Mouse (Mus musculus) MEL (cell line): ENCODE data around the gene Sbds. TPM values are rescaled to one million over a fixed set of nuclear protein-coding genes. Genes with fewer than 3 reads are reported as not detected.
A peak's percentile ranks its signal among the peaks of the same experiment; 100 is the strongest.
"Not testable (repeated sequence)": the region's sequence is repeated elsewhere in the genome, so short reads cannot be mapped to it uniquely, and the experiment has no call there.

ENCODE experiments used
- DNase-seq: peaks from one replicate; pipeline ENCODE4 v3.0.0; 2011; ENCODE audit warnings: low read depth, low spot score
- H3K27ac ChIP-seq: 2 replicates; pipeline ENCODE4 v1.5.1; 2012; ENCODE audit warnings: low read depth, mild to moderate bottlenecking, control low read depth, low read length, moderate library complexity; ENCODE audit not compliant: control insufficient read depth
- H3K27me3 ChIP-seq, 2 experiments: fragments of 150-350 bp in 1 of 2; sonication (generic) in 1 of 2; 2 replicates each; pipeline ENCODE4 v1.6.1; 2012; ENCODE audit warnings: low read length in 2 of 2, mild to moderate bottlenecking in 2 of 2, improper control_type of control experiment in 1 of 2, moderate library complexity in 1 of 2; ENCODE audit not compliant: insufficient read depth in 2 of 2, control insufficient read depth in 1 of 2
- H3K36me3 ChIP-seq, 2 experiments: 2 replicates each; pipeline ENCODE4 v1.6.1; 2012 to 2014; ENCODE audit warnings: low read length in 2 of 2, improper control_type of control experiment in 1 of 2, inconsistent platforms in 1 of 2, mild to moderate bottlenecking in 1 of 2; ENCODE audit not compliant: insufficient read depth in 2 of 2, control insufficient read depth in 1 of 2
- H3K4me1 ChIP-seq, 2 experiments: fragments of 150-350 bp in 1 of 2; sonication (generic) in 1 of 2; 2 replicates each; pipeline ENCODE4 v1.6.1; 2012; ENCODE audit warnings: low read length in 2 of 2, improper control_type of control experiment in 1 of 2, mild to moderate bottlenecking in 1 of 2; ENCODE audit not compliant: insufficient read depth in 2 of 2, control insufficient read depth in 1 of 2
- H3K4me3 ChIP-seq, 2 experiments: fragments of 150-350 bp in 1 of 2; sonication (generic) in 1 of 2; 2 replicates each; pipeline ENCODE4 v1.5.1; 2012; ENCODE audit warnings: low read depth in 2 of 2, low read length in 2 of 2, mild to moderate bottlenecking in 2 of 2, moderate library complexity in 2 of 2, control low read depth in 1 of 2, improper control_type of control experiment in 1 of 2; ENCODE audit not compliant: control insufficient read depth in 1 of 2, insufficient read depth in 1 of 2
- H3K79me2 ChIP-seq: 2 replicates; pipeline ENCODE4 v1.6.1; 2012; ENCODE audit warnings: mild to moderate bottlenecking, low read length, moderate library complexity; ENCODE audit not compliant: control insufficient read depth, poor library complexity, insufficient read depth
- H3K9ac ChIP-seq: 2 replicates; pipeline ENCODE4 v1.6.1; 2012; ENCODE audit warnings: low read depth, mild to moderate bottlenecking, control low read depth, low read length, moderate library complexity; ENCODE audit not compliant: control insufficient read depth, poor library complexity, severe bottlenecking
- H3K9me3 ChIP-seq: fragments of 150-350 bp; sonication (generic); replicated peaks from 2 replicates; pipeline ENCODE4 v1.6.1; 2012; ENCODE audit warnings: mild to moderate bottlenecking, low read length, improper control_type of control experiment, moderate library complexity; ENCODE audit not compliant: insufficient read depth
- CHD1 ChIP-seq: IDR thresholded peaks from 2 replicates; pipeline ENCODE4 v1.6.1; 2012; ENCODE audit warnings: low read depth, mild to moderate bottlenecking, inconsistent platforms, low read length, improper control_type of control experiment
- CTCF ChIP-seq, 3 experiments: IDR thresholded peaks in 2 of 3; conservative IDR thresholded peaks in 1 of 3; 2 replicates each; pipeline ENCODE4 v1.5.1; 2011 to 2012; ENCODE audit warnings: low read length in 3 of 3, low read depth in 2 of 3, mild to moderate bottlenecking in 2 of 3, improper control_type of control experiment in 1 of 3, inconsistent platforms in 1 of 3, mixed read lengths in 1 of 3, moderate library complexity in 1 of 3; ENCODE audit not compliant: control insufficient read depth in 1 of 3, insufficient read depth in 1 of 3, poor library complexity in 1 of 3, severe bottlenecking in 1 of 3
- EP300 ChIP-seq, 2 experiments: IDR thresholded peaks; 2 replicates each; pipeline ENCODE4 v1.6.1; 2011; ENCODE audit warnings: improper control_type of control experiment in 2 of 2, low read length in 2 of 2, low read depth in 1 of 2, mild to moderate bottlenecking in 1 of 2
- ETS1 ChIP-seq: IDR thresholded peaks from 2 replicates; pipeline ENCODE4 v1.6.1; 2012; ENCODE audit warnings: low read depth, mild to moderate bottlenecking, inconsistent platforms, low read length, improper control_type of control experiment, moderate library complexity
- GABPA ChIP-seq: IDR thresholded peaks from 2 replicates; pipeline ENCODE4 v1.6.1; 2012; ENCODE audit warnings: low read depth, mild to moderate bottlenecking, inconsistent platforms, low read length, improper control_type of control experiment, moderate library complexity
- HCFC1 ChIP-seq: IDR thresholded peaks from 2 replicates; pipeline ENCODE4 v1.6.1; 2012; ENCODE audit warnings: low read depth, mild to moderate bottlenecking, inconsistent platforms, low read length, improper control_type of control experiment, moderate library complexity
- MAZ ChIP-seq: IDR thresholded peaks from 2 replicates; pipeline ENCODE4 v1.6.1; 2012; ENCODE audit warnings: low read depth, mild to moderate bottlenecking, inconsistent platforms, low read length, improper control_type of control experiment
- MYC ChIP-seq: IDR thresholded peaks from 2 replicates; pipeline ENCODE4 v1.6.1; 2011; ENCODE audit warnings: low read depth, mild to moderate bottlenecking, low read length, improper control_type of control experiment, moderate library complexity
- NELFE ChIP-seq: IDR thresholded peaks from 2 replicates; pipeline ENCODE4 v1.6.1; 2011; ENCODE audit warnings: low read depth, low read length, improper control_type of control experiment
- POLR2A ChIP-seq, 2 experiments: IDR thresholded peaks; 2 replicates each; pipeline ENCODE4 v1.6.1; 2011 to 2012; ENCODE audit warnings: low read length in 2 of 2, mild to moderate bottlenecking in 2 of 2, control low read depth in 1 of 2, improper control_type of control experiment in 1 of 2, low read depth in 1 of 2, moderate library complexity in 1 of 2; ENCODE audit not compliant: control insufficient read depth in 1 of 2, insufficient read depth in 1 of 2, poor library complexity in 1 of 2
- RCOR1 ChIP-seq: IDR thresholded peaks from 2 replicates; pipeline ENCODE4 v1.6.1; 2012; ENCODE audit warnings: low read depth, mild to moderate bottlenecking, inconsistent platforms, low read length, improper control_type of control experiment
- SMC3 ChIP-seq: IDR thresholded peaks from 2 replicates; pipeline ENCODE4 v1.6.1; 2011; ENCODE audit warnings: low read depth, low read length, improper control_type of control experiment
- TAL1 ChIP-seq: IDR thresholded peaks from 2 replicates; pipeline ENCODE4 v1.6.1; 2012; ENCODE audit warnings: mild to moderate bottlenecking, inconsistent platforms, low read length, moderate library complexity, mixed read lengths
- TBP ChIP-seq: IDR thresholded peaks from 2 replicates; pipeline ENCODE4 v1.8.0; 2011; ENCODE audit warnings: low read depth, low read length, improper control_type of control experiment
- USF1 ChIP-seq: IDR thresholded peaks from 2 replicates; pipeline ENCODE4 v1.6.1; 2014; ENCODE audit warnings: low read depth, mild to moderate bottlenecking, inconsistent platforms, low read length, improper control_type of control experiment, moderate library complexity
- ZKSCAN1 ChIP-seq: IDR thresholded peaks from 2 replicates; pipeline ENCODE4 v1.6.1; 2012; ENCODE audit warnings: low read depth, mild to moderate bottlenecking, inconsistent platforms, low read length, improper control_type of control experiment, moderate library complexity
- ZNF384 ChIP-seq: IDR thresholded peaks from 2 replicates; pipeline ENCODE4 v1.6.1; 2012; ENCODE audit warnings: low read depth, mild to moderate bottlenecking, inconsistent platforms, low read length, improper control_type of control experiment
- polyA plus RNA-seq, 2 experiments: library from polyadenylated mRNA; stranded (reverse) in 1 of 2; unstranded in 1 of 2; fragments of >175 nt in 1 of 2; fragments of >200 nt in 1 of 2; gene quantifications; 2 replicates each; pipeline versions ENCODE4 v1.2.1 to v1.2.4; 2012; ENCODE audit warnings: low replicate concordance in 2 of 2, low read depth in 1 of 2; ENCODE audit not compliant: insufficient read length in 2 of 2, insufficient read depth in 1 of 2, missing spikeins in 1 of 2
- total RNA-seq: library from RNA; depleted of rRNA; stranded (reverse); fragments of 300-350 nt; gene quantifications from 2 replicates; pipeline ENCODE4 v1.2.3, GENCODE M21; 2012

Gene Sbds
- total and polyA plus RNA-seq, 3 experiments = 74.7 to 88.1 TPM; not detected in 1

DNA sequence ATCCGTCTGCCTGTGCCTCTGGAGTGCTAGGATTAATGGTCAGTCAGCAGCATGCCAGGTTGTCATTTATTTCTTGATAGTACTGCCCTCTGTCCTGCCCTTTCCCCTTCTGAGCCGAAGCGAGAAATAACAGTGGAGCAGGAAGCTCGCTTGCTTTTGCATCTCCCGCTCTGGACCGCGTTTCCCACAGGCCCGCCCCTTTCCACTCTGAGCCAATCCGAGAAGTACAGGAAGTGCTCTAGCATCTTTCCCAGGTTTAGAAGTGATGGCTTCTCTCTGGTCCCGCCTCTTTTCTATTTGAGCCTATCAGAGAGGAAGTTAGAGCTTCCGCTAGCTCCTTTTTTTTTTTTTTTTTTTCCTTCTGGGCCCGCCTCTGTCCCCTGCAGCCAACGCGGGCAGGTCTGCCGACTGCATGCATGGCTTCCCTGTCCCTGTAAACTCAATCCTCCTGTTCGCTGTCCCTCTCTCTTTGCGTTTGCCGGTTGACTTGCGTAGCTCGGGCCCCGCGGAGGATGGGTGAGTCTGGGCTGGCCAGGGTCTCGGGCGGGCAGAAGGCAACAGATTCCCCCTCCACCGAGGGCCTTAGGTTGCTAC is 1.4 kb upstream of the Sbds start (continued):
- TF ChIP-seq NELFE (peak; percentile 94), EP300 (IDR thresholded peaks at IDR 0.05; ENCODE audit: low read depth in 1 of 2, low read length in 2 of 2) (no peak), MYC (peak; percentile 92), GABPA (no peak), POLR2A (IDR thresholded peaks at IDR 0.05; ENCODE audit: control insufficient read depth in 1 of 2, insufficient read depth in 1 of 2, low read depth in 1 of 2, low read length in 2 of 2, poor library complexity in 1 of 2) (peak; percentile 76 to 98), TAL1 (no peak), HCFC1 (peak; percentile 83), MAZ (peak; percentile 74; the same call in 1 of the 2 replicates)

DNA sequence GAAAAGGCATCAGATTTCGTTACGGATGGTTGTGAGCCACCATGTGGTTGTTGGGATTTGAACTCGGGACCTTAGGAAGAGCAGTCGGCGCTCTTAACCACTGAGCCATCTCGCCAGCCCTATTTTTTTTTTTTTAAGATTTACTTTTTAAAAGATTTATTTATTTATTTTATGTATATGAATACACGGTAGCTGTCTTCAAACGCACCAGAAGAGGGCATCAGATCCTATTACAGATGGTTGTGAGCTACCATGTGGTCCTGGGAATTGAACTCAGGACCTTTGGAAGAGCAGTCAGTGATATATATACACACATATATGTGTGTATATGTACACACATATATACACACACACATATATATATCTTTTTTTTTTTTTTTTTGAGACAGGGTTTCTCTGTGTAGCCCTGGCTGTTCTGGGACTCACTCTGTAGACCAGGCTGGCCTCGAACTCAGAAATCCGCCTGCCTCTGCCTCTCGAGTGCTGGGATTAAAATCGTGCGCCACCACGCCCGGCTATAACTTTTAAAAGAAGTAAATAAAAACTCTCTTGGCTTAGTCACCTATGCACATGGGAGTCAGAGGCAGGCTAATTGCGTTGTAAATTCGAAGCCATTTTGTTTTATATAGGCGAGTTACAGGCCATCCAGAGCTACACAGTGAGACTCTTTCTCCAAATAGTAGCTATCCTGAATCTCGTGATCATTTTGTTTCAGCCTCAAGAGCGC is 632 bp upstream of the Sbds start:
- H3K4me1 ChIP-seq = peaks cover 0 to 19% of the 10 kb centered on the region in 2 experiments; a peak in 2 of 4 replicates
- H3K27me3 ChIP-seq, H3K9me3 ChIP-seq: not testable (repeated sequence)
- peak; percentile 63 for DNase-seq
- peaks cover 45% of the 10 kb centered on the region for H3K79me2 ChIP-seq
- H3K4me3 ChIP-seq = peak overlapping the region; percentile 58 to 59
- H3K27ac ChIP-seq = peak overlapping the region; percentile 94
- TF ChIP-seq ZNF384 (peak; percentile 55; the same call in 1 of the 2 replicates), RCOR1 (peak; percentile 35; the same call in 1 of the 2 replicates), USF1 (0 out of 2 replicates have a peak, but pooled peaks have one; percentile 4), CTCF (IDR thresholded peaks at IDR 0.05 in 2 of 3, conservative IDR thresholded peaks at IDR 0.05 in 1 of 3; ENCODE audit: control insufficient read depth in 1 of 3, insufficient read depth in 1 of 3, low read depth in 2 of 3, low read length in 3 of 3, poor library complexity in 1 of 3, severe bottlenecking in 1 of 3) (peak in 1 of 3 experiments; percentile 13; a peak in 1 of 6 replicates), TBP (0 out of 2 replicates have a peak, but pooled peaks have one; percentile 3)
- peak overlapping the region; percentile 87 for H3K9ac ChIP-seq
- peaks cover 0 to 22% of the 10 kb centered on the region in 2 experiments for H3K36me3 ChIP-seq

DNA sequence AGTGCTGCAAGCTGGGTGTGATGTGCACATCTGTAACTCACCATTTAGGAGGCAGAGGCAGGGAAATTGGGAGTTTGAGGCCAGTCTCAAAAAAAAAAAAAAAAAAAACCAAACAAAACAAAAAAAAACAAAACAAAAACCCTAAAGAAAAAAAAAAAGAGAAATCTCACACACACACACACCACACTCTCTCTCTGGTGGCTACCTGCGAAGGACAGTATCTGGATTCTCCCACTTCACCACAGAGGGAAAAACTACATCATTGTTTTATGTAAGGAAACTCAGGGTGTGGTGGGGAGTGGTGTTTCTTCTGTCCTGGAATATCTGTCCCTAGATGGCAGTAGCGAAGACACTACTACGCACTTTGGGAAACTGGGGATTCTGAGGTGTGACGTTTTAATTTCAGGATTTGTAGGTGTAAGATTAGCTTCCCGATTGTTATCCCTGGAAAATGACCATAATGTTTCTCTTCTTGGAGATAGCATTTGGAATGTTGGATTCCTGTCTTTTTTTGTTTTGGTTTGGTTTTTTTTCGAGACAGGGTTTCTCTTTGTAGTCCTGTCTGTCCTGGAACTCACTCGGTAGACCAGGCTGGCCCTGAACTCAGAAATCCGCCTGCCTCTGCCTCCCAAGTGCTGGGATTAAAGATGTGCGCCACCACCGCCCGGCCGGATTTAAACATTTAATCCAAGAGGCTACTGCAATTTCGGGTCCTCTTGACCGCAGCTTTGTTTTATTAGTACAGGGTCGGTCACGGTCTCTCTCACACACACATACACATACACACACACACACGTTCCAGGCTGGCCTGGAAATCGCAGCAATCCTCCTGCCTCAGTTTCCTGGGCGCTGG is 940 bp downstream of the Sbds start:
- peak overlapping the region; percentile 91 for H3K27ac ChIP-seq
- H3K4me1 ChIP-seq = peaks cover 0 to 19% of the 10 kb centered on the region in 2 experiments; a peak in 2 of 4 replicates
- peak; percentile 56 for DNase-seq
- peak overlapping the region; percentile 70 to 96 for H3K4me3 ChIP-seq
- no peaks in the 10 kb centered on the region for H3K27me3 ChIP-seq
- peak overlapping the region; percentile 97 for H3K9ac ChIP-seq
- TF ChIP-seq ZKSCAN1 (no peak), CHD1 (peak; percentile 96), SMC3 (no peak), ETS1 (no peak), ZNF384 (peak; percentile 65; the same call in 1 of the 2 replicates), CTCF (IDR thresholded peaks at IDR 0.05 in 2 of 3, conservative IDR thresholded peaks at IDR 0.05 in 1 of 3; ENCODE audit: control insufficient read depth in 1 of 3, insufficient read depth in 1 of 3, low read depth in 2 of 3, low read length in 3 of 3, poor library complexity in 1 of 3, severe bottlenecking in 1 of 3) (peak; percentile 14 to 50 (median 20); a peak in 3 of 6 replicates), USF1 (no peak)
- TF ChIP-seq, all 39 proteins: peak for 3
- peaks cover 47% of the 10 kb centered on the region for H3K79me2 ChIP-seq
- peaks cover 5 to 22% of the 10 kb centered on the region in 2 experiments for H3K36me3 ChIP-seq
- H3K9me3 ChIP-seq = no peaks in the 10 kb centered on the region
